Mouse (Mus musculus) intestine, postnatal 0 days (tissue): ENCODE results near the gene Usp21. TPM values are rescaled to one million over a fixed set of nuclear protein-coding genes. Genes with fewer than 3 reads are reported as not detected.

ENCODE experiments used
- ATAC-seq: fragments of 200-750 bp; cut with Nextera tagmentation; 2 replicates; pipeline ENCODE4 v1.8.0; 2017; ENCODE audit warnings: mild to moderate bottlenecking, moderate TSS enrichment, moderate library complexity
- H3K27ac ChIP-seq: fragments of 300-500 bp; sonication (generic); 2 replicates; pipeline ENCODE4 v1.5.1; 2014; ENCODE audit warnings: mild to moderate bottlenecking, low read depth, low read length, moderate library complexity
- H3K27me3 ChIP-seq: fragments of 300-500 bp; sonication (generic); replicated peaks from 2 replicates; pipeline ENCODE4 v1.6.1; 2014; ENCODE audit warnings: low read length, mixed read lengths; ENCODE audit not compliant: control insufficient read depth, insufficient read depth
- H3K36me3 ChIP-seq: fragments of 300-500 bp; sonication (generic); 2 replicates; pipeline ENCODE4 v1.6.1; 2014; ENCODE audit warnings: mild to moderate bottlenecking, moderate library complexity; ENCODE audit not compliant: control insufficient read depth, insufficient read depth
- H3K4me1 ChIP-seq: fragments of 300-500 bp; sonication (generic); replicated peaks from 2 replicates; pipeline ENCODE4 v1.6.1; 2014; ENCODE audit warnings: antibody characterized with exemption, low read length, mixed read lengths; ENCODE audit not compliant: control insufficient read depth, insufficient read depth
- H3K4me2 ChIP-seq: fragments of 300-500 bp; sonication (generic); replicated peaks from 2 replicates; pipeline ENCODE4 v1.6.1; 2014; ENCODE audit warnings: low read depth, mild to moderate bottlenecking, moderate library complexity
- H3K4me3 ChIP-seq: fragments of 300-500 bp; sonication (generic); 2 replicates; pipeline ENCODE4 v1.5.1; 2014; ENCODE audit warnings: low read depth, low read length
- H3K9ac ChIP-seq: fragments of 300-500 bp; sonication (generic); 2 replicates; pipeline ENCODE4 v1.6.1; 2014; ENCODE audit warnings: mild to moderate bottlenecking, low read depth, low read length
- H3K9me3 ChIP-seq: fragments of 300-500 bp; sonication (generic); 2 replicates; pipeline ENCODE4 v1.6.1; 2016; ENCODE audit warnings: mixed run types; ENCODE audit not compliant: control insufficient read depth
- CTCF ChIP-seq: sonication (generic); IDR thresholded peaks from 2 replicates; pipeline ENCODE4 v1.5.1; 2016; ENCODE audit warnings: low read depth, mild to moderate bottlenecking, control low read depth, antibody characterized with exemption, moderate library complexity
- WGBS: fragments of 180-500 bp; shearing (Covaris S2); extraction: QIAGEN DNeasy Blood & Tissue Kit; methylation state at CpG from one replicate; pipeline ENCODE4 v1.1.7; 2014; 5-methylcytosine and 5-hydroxymethylcytosine counted together
- polyA plus RNA-seq: library from polyadenylated mRNA; unstranded; fragments of >200 nt; fragmentation: Nextera tagmentation; extraction: Ambion mirVana; gene quantifications from 2 replicates; pipeline ENCODE4 v1.2.1, GENCODE M21; 2015

Usp21 gene
- polyA plus RNA-seq, 1 experiment from 2014 or later = 20.4 TPM

GRCm38 (mm10) chr1:171271196-171271595, 16.6 kb downstream of the Usp21 start:
- TF ChIP-seq CTCF = no peak
- Histone ChIP-seq H3K4me1 (0 out of 2 replicates have a peak, but pooled peaks cover 4% of the 10 kb centered on the region), H3K27ac (no peak overlapping the region), H3K4me3 (peak overlapping the region; percentile 93), H3K4me2 (peak overlapping the region; percentile 97), H3K27me3 (no peaks in the 10 kb centered on the region), H3K9ac (no peak overlapping the region), H3K36me3 (peaks cover 38% of the 10 kb centered on the region), H3K9me3 (no peaks in the 10 kb centered on the region)
- 35% methylated on average over 9 of the region's 9 CpGs for WGBS
- ATAC-seq = no peak

- H3K4me2 ChIP-seq = peak overlapping the region; percentile 97
- H3K27me3 ChIP-seq = no peaks in the 10 kb centered on the region
- TF ChIP-seq CTCF = no peak
- ATAC-seq = peak; percentile 70
- H3K4me3 ChIP-seq = peak overlapping the region; percentile 93
- no peaks in the 10 kb centered on the region for H3K9me3 ChIP-seq
- peak overlapping the region; percentile 70 for H3K9ac ChIP-seq
- H3K27ac ChIP-seq = peak overlapping the region; percentile 74
- peaks cover 32% of the 10 kb centered on the region for H3K36me3 ChIP-seq
- under 1% methylated on average over 19 of the region's 19 CpGs for WGBS
- H3K4me1 ChIP-seq = 0 out of 2 replicates have a peak, but pooled peaks cover 4% of the 10 kb centered on the region
Observed at GRCm38 (mm10) chr1:171270573-171270900, 17.3 kb downstream of the Usp21 start.

DNA sequence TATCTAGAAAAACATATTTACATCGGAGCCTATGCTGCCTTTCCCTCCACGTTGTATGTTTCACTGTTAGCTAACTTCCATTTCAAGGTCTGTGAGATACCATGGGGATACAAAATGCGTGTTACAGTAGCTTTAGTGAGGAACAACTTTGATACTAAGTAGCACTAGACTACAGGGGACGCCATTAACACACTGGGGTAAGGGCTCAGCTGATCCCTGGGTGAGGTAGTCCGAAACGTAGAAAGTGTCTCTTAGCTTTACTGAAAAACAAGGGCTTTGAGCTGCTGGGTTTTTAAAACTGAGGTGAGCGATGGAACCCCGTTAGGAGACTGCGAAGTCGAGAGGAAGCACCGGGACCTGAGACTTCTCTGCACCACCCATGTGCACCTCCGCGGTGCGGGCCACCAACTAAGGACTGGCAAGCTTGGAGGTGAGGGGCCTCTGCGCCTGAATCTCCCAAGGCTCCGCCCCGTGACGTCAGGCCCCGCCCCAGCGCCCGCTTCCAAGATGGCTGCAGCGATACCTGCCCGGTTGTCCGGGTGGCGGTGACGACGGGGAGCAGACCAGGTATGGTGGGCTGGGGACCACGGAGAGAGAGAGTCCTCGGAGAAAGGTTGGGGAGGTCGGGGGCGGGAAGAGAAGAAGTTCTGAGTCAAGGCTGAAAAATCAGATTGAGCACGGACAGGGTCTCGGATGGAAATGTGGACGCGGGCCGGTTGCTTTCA, 17.8 kb downstream of the Usp21 start, which contains the start of gene B4galt3:
B4galt3 (plus strand) TSS at position 481 of the 725 bp plus-strand sequence.
- Histone ChIP-seq H3K4me3 (peak within 1 kb of the TSS; percentile 93), H3K36me3 (peaks cover 26% of the 10 kb centered on the region), H3K4me1 (0 out of 2 replicates have a peak, but pooled peaks cover 4% of the 10 kb centered on the region), H3K9me3 (no peaks in the 10 kb centered on the region), H3K4me2 (peak within 1 kb of the TSS; percentile 97), H3K9ac (peak within 1 kb of the TSS; percentile 70), H3K27ac (peak within 1 kb of the TSS; percentile 74), H3K27me3 (no peaks in the 10 kb centered on the region)
- WGBS = 3% methylated on average over 36 of the region's 36 CpGs
- TF ChIP-seq CTCF = no peak
- peak; percentile 92 for ATAC-seq

DNA sequence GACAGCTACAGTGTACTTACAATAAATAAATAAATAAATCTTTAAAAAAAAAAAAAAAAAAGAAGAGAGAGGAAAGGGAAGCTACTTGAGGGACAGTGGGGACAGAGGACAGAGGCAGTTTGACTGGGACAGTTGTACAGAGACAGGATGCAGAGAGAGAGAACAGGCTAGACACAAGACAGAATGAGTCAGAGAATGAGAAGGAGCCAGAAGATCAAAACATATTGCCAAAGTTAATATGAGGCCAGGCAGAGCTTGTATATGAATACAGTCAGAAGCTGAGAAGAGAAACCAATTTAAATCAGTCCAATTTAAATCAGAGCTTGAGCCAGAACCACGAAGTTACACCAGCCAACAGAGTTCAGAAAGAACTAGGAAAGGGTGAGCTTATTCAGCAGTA, 19.4 kb downstream of the Usp21 start:
- Histone ChIP-seq H3K4me1 (0 out of 2 replicates have a peak, but pooled peaks cover 4% of the 10 kb centered on the region), H3K36me3 (peaks cover 11% of the 10 kb centered on the region), H3K4me2 (no peak overlapping the region), H3K9me3 (no peaks in the 10 kb centered on the region), H3K9ac (no peak overlapping the region), H3K27me3 (no peaks in the 10 kb centered on the region), H3K4me3 (no peak overlapping the region), H3K27ac (no peak overlapping the region)
- WGBS = 61% methylated on average over 1 of the region's 1 CpGs
- no peak for ATAC-seq
- no peak for TF ChIP-seq CTCF

DNA sequence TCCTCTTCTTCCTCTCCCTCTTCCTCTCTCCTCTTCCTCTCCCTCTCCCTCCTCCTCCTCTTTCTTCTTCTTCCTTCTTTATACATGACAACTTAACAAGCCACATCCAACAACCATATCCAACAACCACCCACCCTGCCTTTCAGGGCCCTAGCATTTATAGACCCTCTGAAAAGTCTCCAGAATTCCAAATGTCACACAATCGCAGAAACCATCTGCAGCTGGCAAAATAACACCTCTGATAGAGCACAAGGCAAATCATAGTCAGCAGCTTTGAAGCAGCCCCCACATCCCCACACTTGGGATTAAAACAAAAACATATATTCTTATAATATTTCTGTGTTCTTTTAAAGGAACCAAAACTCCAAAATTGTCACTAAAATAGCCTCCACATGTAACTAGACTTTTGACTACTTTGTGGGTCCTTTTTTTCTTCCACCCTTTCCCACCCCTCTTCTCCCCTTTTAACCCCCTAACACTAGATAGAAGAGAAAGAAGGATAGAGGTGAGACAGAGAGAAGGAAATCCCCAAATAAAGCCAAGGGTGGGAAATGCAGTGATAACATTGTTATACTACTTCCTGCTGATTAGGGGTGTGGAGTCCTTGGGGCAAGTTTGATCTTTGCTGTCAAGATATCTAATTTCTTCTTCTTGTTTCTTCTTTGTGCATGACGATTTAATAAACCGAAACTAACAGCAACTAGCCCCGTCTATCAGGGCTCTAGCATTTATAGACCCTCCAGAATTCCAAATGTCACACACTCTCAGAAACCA, 21.6 kb downstream of the Usp21 start:
- no peak for ATAC-seq
- Histone ChIP-seq H3K36me3 (no peaks in the 10 kb centered on the region), H3K27me3 (no peaks in the 10 kb centered on the region), H3K9ac (no peak overlapping the region), H3K4me3 (no peak overlapping the region), H3K9me3 (no peaks in the 10 kb centered on the region), H3K27ac (no peak overlapping the region), H3K4me1 (peaks cover 5% of the 10 kb centered on the region; the same call in 1 of the 2 replicates), H3K4me2 (no peak overlapping the region)
- 41% methylated on average over 4 of the region's 4 CpGs for WGBS
- no peak for TF ChIP-seq CTCF
